Mouse (Mus musculus) neutrophil, adult 5-6 weeks (primary cell): ENCODE measurements around the gene Ints7. TPM values are rescaled to one million over a fixed set of nuclear protein-coding genes. Genes with fewer than 3 reads are reported as not detected.

Experiments
- ATAC-seq: fragments of 151-379, 151-347 bp; 2 replicates; pipeline ENCODE4 v1.8.0; 2017; ENCODE audit warnings: mild to moderate bottlenecking, moderate TSS enrichment; ENCODE audit not compliant: insufficient number of reproducible peaks, poor library complexity, low FRiP score, severe bottlenecking; ENCODE audit errors: extremely low read depth
- total RNA-seq: library from RNA; stranded (forward); fragments of 200-1000 nt; gene quantifications from 2 replicates; pipeline ENCODE4 v1.2.3, GENCODE M21; 2017

Ints7 gene
- total RNA-seq, 1 experiment from 2014 or later, result 43.1 TPM

DNA sequence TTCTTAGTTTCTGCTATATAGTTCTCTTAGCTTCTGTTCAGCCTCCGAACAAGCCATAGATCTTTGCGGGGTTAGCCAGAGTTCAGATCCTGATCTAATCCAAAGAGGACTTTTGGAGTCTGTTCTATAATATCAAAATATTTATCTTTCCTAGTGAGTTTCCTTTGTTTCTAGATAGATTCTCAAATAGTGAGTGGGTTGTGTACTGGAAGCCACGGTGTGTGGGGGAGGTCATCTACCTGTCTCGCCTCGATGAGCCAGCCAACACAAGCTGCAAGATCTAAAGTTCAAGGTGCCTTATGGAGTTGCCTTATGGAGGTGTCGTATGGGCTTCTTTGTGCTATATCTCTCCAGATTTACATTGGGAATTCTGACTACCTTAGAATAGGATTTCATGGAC is 88.2 kb downstream of the Ints7 start:
- ATAC-seq, result no peak

DNA sequence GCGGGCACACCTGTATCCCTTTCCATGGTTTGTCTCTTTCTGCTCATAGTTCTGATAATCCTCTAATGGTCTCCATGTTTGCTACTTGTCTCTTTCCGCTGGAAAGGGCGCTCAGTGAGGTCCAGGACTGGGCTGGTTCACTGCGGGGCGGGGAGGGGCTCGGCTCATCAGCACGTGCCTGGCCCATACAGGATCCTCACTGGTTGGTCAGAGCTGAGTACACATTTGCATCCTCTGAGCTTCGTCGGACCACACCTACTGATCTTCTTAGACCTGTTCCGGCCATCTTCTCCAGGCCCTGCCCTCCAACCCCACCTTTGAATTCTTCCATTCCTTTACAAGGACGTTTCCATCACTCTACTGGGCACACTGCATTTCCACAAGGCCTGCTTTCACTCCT is 90.9 kb downstream of the Ints7 start:
- ATAC-seq, result no peak

DNA sequence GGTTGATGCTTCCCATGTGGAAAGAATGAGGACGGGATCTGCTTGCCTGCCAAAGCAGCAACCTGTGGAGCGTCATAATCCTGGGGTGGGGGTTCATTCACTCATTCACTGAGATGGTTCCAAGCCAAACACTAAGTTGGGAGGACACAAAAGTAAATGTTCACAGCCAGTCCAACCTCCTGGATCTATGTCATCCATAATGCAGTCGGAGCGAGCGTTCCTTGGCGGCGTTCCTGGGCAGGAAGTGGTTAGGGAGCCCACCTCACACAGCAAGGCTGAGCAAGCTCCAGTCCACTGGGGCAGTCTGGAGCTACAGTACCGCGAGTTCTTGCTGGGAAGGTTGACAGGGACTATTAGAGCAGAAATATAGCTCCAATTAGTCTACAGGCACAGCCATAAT is 92.6 kb downstream of the Ints7 start:
- no peak for ATAC-seq

Other genes starting within 250 kb of the Ints7 start
- 19.2 and 19.5 TPM in 2 replicates for gene Tmem206, start 249.7 kb upstream of the Ints7 start, total RNA-seq
- gene Ppp2r5a, start 172.4 kb upstream of the Ints7 start, total RNA-seq, result 341 and 410 TPM in 2 replicates
- 0.58 and 1.4 TPM in 2 replicates for gene Dtl, start 92 bp upstream of the Ints7 start, total RNA-seq
- gene Lpgat1, start 142.2 kb downstream of the Ints7 start, total RNA-seq, result 66.2 and 69.4 TPM in 2 replicates
- gene Nek2, start 245.8 kb downstream of the Ints7 start, total RNA-seq, result 1.5 and 2.3 TPM in 2 replicates